Mouse (Mus musculus) frontal cortex, adult (tissue): ENCODE results near the gene Atp7b.
A peak's percentile ranks its signal among the peaks of the same experiment; 100 is the strongest.

ENCODE experiments used
- ATAC-seq: cut with Nextera tagmentation; 2 replicates; pipeline ENCODE4 v1.9.2; 2017; ENCODE audit warnings: mild to moderate bottlenecking, moderate library complexity, mixed read lengths; ENCODE audit not compliant: low TSS enrichment

Gene Atp7b

DNA sequence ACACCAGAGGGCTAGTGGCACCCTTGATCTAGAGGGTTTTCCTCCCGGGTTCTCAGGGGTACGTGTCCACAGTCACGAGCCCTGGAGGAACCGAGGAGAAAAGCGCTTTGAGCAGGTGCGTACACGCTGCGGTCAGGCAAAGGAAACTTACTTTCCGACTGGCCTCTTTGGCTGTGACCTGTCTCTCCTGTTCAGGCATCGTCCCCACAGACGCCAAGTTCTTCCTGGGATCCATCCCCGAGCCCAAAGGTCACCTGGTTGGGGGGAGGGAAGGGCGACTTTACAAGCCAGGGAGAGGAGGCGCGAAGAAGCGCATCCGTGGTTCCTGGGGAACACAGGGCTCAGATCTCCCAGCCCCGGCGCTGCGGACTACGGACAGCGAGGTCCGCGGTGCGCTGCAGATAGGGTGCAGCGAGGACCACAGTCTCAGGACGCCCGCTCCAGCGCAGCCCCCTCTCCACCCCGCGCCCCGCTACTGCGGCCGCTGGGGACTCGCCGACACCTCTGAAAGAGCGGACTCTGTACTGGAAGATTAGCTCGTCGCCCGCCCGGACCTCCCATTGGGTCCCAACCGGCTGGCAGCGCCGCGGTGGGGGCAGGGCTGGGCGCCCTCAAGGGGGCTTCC lies at the start of gene Atp7b:
Gene Atp7b (minus strand): TSS at position 485 of the 625 bp plus-strand sequence.
- ATAC-seq, result peak; percentile 64

- no peak for ATAC-seq
These were observed 46.9 kb upstream of the Atp7b start for GRCm38 (mm10) chr8:22107020-22107419.

DNA sequence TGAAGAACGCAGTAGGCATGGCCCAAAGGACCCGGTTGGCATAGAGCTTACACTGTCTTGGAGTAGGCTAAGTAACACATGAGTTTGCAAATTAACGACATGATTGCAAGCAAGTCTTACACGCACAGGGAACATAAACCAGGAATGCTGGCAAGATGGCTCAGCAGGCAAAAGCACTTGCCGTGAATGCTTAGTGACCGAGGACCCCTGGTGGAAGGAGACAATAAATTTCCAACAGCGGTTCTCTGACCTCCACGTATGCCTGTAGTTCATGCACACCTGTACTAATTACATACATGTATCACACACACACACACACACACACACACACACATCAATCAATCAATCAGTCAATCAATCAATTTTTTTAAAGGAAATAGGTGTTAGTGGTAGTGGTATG lies 31.5 kb upstream of the Atp7b start:
- ATAC-seq, result no peak

DNA sequence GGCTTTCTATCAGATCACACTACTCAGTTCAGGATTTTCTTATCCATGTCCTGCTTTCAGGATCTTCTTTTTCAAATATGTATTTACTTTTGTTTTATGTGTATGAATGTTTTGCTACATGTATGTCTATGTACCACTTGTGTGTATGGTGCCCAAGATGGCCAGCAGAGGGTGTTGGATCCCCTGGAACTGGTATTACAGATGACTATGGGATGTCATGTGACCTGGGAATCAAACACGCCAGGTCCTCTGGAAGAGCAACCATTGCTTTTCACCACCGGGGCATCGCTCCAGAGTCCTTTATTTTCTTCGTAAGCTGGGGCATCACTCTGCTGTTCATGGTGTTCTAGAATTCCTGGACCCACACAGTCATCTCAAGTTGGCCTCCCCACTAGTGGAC lies 29.1 kb upstream of the Atp7b start:
- no peak for ATAC-seq

- ATAC-seq, result no peak
These were observed 19.4 kb upstream of the Atp7b start for GRCm38 (mm10) chr8:22079313-22080007.

DNA sequence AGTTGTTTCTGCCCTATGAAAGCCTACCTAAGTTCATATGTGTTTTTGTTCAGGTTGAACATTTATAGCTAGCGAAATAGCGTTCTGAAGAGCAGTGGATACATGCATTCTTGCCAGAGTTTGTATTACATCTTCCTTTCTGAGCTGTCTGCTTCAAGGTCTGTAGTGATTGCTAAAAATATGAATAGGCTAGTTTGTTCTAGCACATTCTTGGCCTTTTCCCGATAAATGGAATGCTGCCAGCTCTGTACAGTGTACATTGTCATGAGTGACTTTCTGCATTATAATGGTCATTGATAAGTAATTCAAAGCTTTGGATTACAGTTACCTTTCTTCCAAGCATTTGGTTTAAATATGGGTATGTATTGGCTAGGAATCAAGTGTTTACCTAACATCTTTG lies 1.0 kb upstream of the Atp7b start:
- ATAC-seq, result no peak

DNA sequence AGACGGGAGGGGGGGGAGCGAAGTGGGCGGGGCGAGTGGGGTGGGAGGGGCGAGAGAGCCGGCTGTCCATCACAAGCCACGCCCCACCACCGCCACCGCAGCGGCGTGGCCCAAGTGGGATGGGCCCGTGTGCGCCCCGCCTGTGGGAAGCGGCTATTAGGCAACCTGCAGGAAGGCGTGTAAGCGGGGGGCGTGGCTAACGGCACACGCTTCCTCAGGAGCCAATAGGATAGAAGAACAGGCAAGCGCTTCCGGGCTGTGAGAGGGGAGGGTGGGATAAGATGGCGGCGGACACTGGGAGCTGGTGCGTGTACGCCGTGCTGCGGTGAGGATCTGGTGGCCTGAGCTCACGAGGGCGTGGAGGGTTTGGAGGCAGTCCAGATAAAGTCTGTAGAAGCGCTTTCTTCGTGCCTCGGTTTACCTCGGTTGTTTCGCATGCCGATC lies 363 bp upstream of the Atp7b start, which contains the start of gene Alg11:
Gene Alg11 (plus strand): TSS at position 276 of the 444 bp plus-strand sequence.
- ATAC-seq, result peak; percentile 100

GRCm38 (mm10) chr8:22059153-22059738 lies 859 bp downstream of the Atp7b start:
- ATAC-seq, result no peak

DNA sequence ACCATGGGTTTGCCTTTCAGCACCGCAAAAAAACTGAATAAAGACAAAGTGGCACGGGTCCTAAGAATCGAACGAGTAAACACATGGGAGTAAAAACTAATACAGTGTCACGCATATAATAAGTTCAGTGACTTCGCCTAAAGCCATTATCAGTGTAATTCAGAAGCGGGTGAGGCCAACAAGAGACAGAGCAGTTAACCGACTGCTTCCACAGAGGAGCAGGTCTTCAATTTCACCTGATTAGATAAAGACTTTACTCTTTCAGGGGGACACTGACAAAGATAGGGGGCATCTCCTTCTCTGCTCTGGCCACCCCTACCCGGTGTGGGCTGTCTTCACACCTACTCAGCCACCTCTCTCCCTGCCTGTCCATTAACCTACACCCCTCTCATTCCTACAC lies 1.7 kb downstream of the Atp7b start:
- no peak for ATAC-seq

DNA sequence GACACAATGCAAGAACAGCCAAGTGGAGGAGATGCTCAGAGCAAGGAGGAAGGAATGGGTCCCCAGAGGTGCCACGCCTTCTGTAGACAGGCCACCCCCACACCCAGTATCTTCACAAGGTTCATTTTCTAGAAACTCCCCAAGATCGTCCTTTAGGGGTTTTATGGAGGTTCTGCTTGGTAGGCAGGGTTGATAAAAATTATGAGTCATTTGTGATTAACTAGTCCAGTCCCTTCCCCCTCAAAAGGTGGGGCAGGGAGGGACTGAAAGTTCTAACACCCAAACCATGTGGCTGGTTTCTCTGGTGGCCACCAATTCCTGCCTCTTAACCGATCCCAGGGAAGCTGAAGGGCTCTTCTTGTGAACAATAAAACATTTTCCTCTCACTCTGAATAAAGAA lies 3.3 kb downstream of the Atp7b start:
- ATAC-seq, result no peak

DNA sequence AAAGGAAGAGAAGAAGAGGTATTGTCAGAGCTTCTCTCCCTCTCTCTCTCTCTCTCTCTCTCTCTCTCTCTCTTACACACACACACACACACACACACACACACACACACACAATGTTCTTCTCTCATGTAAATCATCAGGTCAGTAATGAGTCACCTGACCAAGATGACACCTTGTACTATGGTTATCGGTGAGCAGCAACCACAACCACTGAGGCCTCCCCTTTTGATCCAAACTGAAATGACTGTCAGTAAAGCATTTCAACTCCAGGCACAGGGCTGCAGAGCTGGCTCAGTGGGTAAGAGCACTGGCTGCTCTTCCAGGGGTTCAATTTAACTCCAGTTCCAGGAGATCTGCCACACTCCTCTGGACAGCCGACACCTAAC lies 4.6 kb downstream of the Atp7b start:
- ATAC-seq, result no peak

GRCm38 (mm10) chr8:22054674-22055491 lies 5.2 kb downstream of the Atp7b start:
- ATAC-seq, result no peak

- ATAC-seq, result peak; percentile 77
These were observed 12.2 kb downstream of the Atp7b start for GRCm38 (mm10) chr8:22047699-22048464.

DNA sequence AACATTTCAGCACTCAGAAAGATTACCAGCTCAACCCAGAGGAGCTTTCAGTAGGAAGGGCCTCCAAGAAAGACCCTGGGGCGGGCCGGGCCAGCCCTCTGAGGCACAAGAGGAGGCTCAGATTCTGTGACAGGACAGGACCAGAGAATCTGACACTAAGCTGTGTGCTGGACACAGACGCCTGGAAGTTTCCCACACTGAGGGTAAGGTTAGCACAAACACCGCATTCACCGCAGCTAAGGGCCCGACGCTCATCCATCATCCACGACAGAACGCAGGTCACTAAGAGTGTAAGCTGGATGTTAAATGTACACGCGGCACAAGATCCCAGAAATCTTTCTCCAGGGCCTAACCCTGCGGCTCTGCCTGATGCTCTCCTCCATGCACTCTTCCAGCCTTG lies 16.4 kb downstream of the Atp7b start:
- ATAC-seq, result no peak

GRCm38 (mm10) chr8:22042515-22042914 lies 17.6 kb downstream of the Atp7b start:
- no peak for ATAC-seq

- ATAC-seq, result no peak
These were observed 20.0 kb downstream of the Atp7b start for GRCm38 (mm10) chr8:22040153-22040509.

DNA sequence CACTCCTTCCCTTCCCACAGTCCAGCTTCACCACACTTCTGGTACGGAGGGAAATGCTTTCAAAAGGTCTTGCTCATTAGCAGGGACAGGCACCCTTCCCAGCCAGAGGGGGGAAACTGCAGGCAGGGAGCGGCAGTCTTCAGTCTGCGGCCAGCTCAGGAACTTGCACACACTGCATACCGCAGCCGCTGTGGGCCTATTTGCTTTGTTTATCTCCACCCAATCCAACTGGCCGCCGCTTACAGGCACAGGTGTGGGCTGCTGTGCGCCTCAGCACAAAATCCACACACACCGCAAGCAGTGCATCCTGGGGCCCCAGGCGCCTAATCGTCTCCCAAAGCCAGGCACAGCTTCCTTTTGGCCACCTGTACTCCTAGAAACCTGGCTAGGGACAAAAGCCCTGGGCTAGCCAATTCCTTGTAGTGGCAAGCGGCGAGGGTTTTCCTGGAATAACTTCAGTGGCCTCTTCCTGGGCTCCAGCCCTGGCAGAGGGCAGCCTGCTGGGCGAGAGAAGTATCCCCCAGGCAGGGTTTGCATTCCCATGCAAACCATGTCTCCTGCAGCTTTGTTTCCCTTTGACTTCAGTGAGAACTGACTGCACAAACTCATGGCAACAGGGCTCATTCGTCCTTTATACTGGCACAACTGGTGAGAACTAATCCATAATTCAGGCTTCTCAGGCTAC lies 20.5 kb downstream of the Atp7b start:
- no peak for ATAC-seq

DNA sequence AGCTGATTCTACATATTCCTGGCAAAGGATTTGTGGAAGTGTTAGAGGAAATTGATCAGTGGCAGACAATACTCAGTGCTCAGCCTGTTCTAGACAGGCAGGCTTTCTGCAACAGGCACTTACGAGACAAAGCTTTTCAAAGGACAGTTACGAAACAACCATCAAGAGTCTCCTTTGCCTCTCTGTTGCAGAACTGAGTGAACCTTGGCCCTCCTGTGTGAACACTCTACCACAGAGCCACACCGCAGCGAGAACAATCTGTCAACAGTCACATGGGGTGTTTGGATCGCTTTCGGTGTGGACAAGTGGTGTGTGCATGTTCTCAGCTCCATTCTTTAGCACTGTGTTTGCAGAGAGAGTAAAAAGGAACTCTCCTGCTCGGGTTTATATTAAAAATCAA lies 23.1 kb downstream of the Atp7b start:
- ATAC-seq, result no peak

DNA sequence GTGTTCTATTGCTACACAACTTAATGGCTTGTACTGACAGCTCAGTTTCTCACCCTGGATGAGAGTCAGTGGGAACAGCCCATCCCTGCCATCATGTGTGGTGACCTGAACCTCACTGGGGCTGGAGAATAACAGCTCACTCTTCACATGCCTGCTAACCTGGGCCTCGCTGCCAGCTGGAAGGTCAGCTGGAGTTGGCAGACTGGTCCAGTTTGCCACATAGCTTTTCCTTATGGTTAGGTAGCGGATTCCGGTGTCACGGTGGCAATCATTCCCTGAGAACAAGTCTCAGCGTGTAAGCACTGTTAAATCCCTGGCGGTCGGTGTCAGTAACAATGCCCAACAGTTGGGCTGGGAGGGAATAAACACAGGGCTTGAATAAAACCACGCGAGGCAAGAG lies 24.0 kb downstream of the Atp7b start:
- no peak for ATAC-seq

DNA sequence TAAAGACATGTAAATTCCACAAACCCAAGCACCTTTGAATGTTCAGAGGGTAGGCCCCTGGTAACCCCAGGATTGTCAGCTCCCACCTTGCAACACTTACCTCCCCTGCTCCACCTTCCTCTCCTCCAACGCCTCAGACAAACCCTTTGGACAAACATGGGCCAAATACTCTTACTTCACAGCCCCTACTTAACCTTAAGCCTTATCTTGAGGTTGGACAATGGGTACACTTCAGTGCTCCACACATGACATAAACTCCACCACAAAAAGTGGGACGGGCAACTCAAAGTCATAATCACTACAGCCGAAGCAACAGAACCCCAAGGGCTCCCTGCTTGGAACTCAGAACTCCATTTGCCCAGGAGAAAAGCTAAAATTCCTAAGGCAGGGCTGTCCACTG lies 29.1 kb downstream of the Atp7b start:
- no peak for ATAC-seq

DNA sequence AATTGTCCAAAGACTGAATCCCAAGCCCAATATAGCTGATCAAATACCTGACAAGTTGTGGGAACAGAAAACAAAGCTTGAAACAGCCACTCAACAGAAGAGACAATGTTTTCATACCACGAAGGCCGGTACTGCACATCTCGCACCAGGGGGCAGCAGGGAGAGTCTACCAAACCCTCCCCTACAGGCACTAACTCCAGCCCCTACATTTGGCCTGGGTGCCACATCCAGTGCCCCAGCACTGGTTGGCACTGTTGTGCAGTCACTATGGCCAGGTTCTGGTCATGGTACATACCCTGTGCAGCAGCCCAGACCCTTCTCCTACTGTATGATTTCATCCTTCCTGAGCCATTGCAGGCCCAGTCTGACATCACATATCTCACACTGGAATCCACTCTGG lies 31.1 kb downstream of the Atp7b start:
- ATAC-seq, result no peak
